Mouse (Mus musculus) cerebellum, adult 11 months (tissue): ENCODE measurements around the gene Rpl12.

ENCODE experiments used
- DNase-seq: peaks from one replicate; pipeline ENCODE4 v3.0.0; 2022

Gene Rpl12

GRCm38 (mm10) chr2:32961192-32961995 is at the start of gene Rpl12, which contains the start of gene Lrsam1:
Rpl12 (plus strand) TSS chr2:32961559.
Lrsam1 (minus strand) TSS chr2:32961614.
- DNase-seq, result peak; percentile 89

GRCm38 (mm10) chr2:32911639-32912182 is 49.6 kb upstream of the Rpl12 start:
- no peak for DNase-seq

- peak; percentile 78 for DNase-seq
These were observed 49.1 kb upstream of the Rpl12 start for GRCm38 (mm10) chr2:32912210-32912804.

GRCm38 (mm10) chr2:32914362-32914761 is 47.0 kb upstream of the Rpl12 start:
- no peak for DNase-seq

GRCm38 (mm10) chr2:32914896-32915295 is 46.5 kb upstream of the Rpl12 start:
- DNase-seq, result no peak

- no peak for DNase-seq
These were observed 43.8 kb upstream of the Rpl12 start for GRCm38 (mm10) chr2:32917526-32917925.

GRCm38 (mm10) chr2:32918391-32918790 is 43.0 kb upstream of the Rpl12 start:
- no peak for DNase-seq

GRCm38 (mm10) chr2:32921235-32921634 is 40.1 kb upstream of the Rpl12 start:
- no peak for DNase-seq

- no peak for DNase-seq
These were observed 39.5 kb upstream of the Rpl12 start for GRCm38 (mm10) chr2:32921801-32922380.

- DNase-seq, result no peak
These were observed 38.8 kb upstream of the Rpl12 start for GRCm38 (mm10) chr2:32922564-32922963.

GRCm38 (mm10) chr2:32923551-32924250 is 37.7 kb upstream of the Rpl12 start:
- DNase-seq, result no peak

- no peak for DNase-seq
These were observed 37.0 kb upstream of the Rpl12 start for GRCm38 (mm10) chr2:32924306-32924844.

GRCm38 (mm10) chr2:32926330-32927075 is 34.9 kb upstream of the Rpl12 start:
- peak; percentile 29 for DNase-seq

GRCm38 (mm10) chr2:32927624-32928234 is 33.6 kb upstream of the Rpl12 start:
- no peak for DNase-seq

GRCm38 (mm10) chr2:32928235-32928946 is 33.0 kb upstream of the Rpl12 start:
- DNase-seq, result peak; percentile 71

- no peak for DNase-seq
These were observed 32.2 kb upstream of the Rpl12 start for GRCm38 (mm10) chr2:32928947-32929829.

GRCm38 (mm10) chr2:32931730-32932129 is 29.6 kb upstream of the Rpl12 start:
- DNase-seq, result no peak

- no peak for DNase-seq
These were observed 22.6 kb upstream of the Rpl12 start for GRCm38 (mm10) chr2:32938741-32939140.

GRCm38 (mm10) chr2:32939418-32939817 is 21.9 kb upstream of the Rpl12 start:
- DNase-seq, result no peak

- no peak for DNase-seq
These were observed 20.9 kb upstream of the Rpl12 start for GRCm38 (mm10) chr2:32940483-32940882.
